Mouse (Mus musculus) C2C12 (cell line): Measurements from ENCODE around the gene Ankzf1.

Experiments used
- CTCF ChIP-seq: IDR thresholded peaks from one replicate; pipeline ENCODE4 v1.5.1; 2011; ENCODE audit not compliant: control insufficient read depth, insufficient read depth, insufficient read length
- MYOG ChIP-seq: IDR thresholded peaks from one replicate; pipeline ENCODE4 v1.6.1; 2011; ENCODE audit not compliant: control insufficient read depth, insufficient read length; ENCODE audit errors: extremely low read depth
- USF1 ChIP-seq: IDR thresholded peaks from one replicate; pipeline ENCODE4 v1.6.1; 2011; ENCODE audit warnings: low read depth, mild to moderate bottlenecking, control low read depth, moderate library complexity

GRCm38 (mm10) chr1:75219531-75219930, 27.6 kb downstream of the Ankzf1 start, which contains the start of gene Tuba4a:
- TF ChIP-seq CTCF (no peak), USF1 (no peak), MYOG (no peak)
